Mouse (Mus musculus) hindlimb bud, embryonic 11.5 days (tissue): ENCODE results near the gene Dusp3.

Source experiments
- DNase-seq: peaks from one replicate; pipeline ENCODE4 v3.0.0-alpha.2; 2012; ENCODE audit warnings: low read depth, low spot score; ENCODE audit errors: extremely low spot score

Dusp3 gene

DNA sequence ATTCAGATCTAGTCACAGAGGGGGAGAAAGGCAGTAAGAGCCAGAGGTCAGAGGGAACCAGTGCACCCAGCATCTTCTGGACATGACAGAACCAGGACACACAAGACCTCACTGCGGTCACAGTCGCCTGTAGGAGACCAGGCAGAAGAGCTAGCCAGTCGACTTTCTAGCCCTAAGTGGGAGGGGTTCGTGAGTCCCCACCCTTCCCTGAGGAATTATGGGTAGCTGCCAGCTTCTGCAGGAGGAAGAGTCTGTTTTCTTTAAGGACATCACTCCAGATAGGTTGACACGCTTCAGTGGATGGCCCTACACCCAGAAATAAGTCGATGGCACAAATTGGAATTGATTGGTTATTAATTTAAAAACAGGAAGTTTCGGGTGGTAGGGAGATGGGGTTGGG lies 50.4 kb downstream of the Dusp3 start:
- DNase-seq: no peak

GRCm38 (mm10) chr11:101935743-101936142 lies 51.1 kb downstream of the Dusp3 start:
- no peak for DNase-seq

- no peak for DNase-seq
These were observed 54.8 kb downstream of the Dusp3 start for GRCm38 (mm10) chr11:101931978-101932377.

GRCm38 (mm10) chr11:101928030-101928762 lies 58.6 kb downstream of the Dusp3 start:
- DNase-seq: no peak

- DNase-seq: no peak
These were observed 59.7 kb downstream of the Dusp3 start for GRCm38 (mm10) chr11:101926951-101927589.

- no peak for DNase-seq
These were observed 61.2 kb downstream of the Dusp3 start for GRCm38 (mm10) chr11:101925636-101926035.

GRCm38 (mm10) chr11:101924441-101924976 lies 62.3 kb downstream of the Dusp3 start:
- no peak for DNase-seq

DNA sequence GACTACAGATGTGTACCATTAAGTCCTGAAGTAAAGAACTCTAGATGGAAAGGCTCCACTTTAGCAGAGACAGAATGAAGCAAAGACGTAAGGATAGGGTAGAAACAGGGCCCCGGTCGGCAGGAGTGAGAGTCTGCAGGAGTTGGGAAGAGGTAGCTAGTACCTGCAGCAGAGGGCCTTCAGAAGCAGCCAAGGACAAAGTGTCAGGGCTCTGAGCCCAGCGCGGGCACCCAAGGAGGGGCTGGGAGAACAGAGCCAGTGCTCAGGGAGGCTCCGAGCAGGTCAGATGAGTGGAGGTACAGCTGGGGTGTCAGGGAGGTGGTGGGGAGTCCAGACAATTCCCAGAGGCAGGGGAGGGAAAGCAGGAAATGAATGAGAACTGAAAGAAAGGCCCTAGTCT lies 62.8 kb downstream of the Dusp3 start:
- no peak for DNase-seq

DNA sequence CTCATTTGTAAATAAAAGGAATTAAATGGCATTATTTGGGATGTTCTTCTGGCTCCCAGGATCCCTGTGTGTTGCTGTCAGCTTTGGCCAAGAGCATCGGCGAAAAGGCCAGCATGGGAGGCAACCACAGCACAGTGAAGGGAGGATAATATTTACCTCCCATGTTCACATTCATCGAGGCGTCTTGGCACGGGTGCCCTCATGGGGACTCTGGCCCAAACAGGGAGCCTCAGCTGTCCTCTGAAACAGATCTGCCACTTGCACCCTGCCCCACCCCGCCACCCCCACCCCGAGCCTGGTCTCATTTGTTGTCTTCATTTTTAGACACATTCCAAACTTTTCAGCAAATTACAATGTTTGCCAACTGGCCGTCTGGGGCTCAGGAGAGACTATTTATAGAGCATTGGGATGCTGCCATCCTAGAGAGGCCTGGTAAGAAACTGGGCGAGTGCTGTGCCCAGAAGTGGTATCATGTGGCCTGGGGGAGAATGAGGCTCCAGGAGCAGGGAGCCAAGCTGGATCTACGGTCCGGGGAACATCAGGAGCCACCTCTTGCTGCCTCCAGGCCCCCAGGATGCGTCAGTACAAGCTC lies 65.4 kb downstream of the Dusp3 start:
- no peak for DNase-seq
